ENCODE assay signal across 8 mouse cellular contexts in genomic region chr4:139193176-139194093, GRCm38 (mm10). TPM values are rescaled to one million over a fixed set of nuclear protein-coding genes. Genes with fewer than 3 reads are reported as not detected.
A peak's percentile ranks its signal among the peaks of the same experiment; 100 is the strongest.
DNase-seq lines count a peak whose midpoint lies in the region; ATAC-seq and TF ChIP-seq lines count a peak whose summit lies in the region.

No protein-coding gene starts in this region.

- no peak for TF ChIP-seq EP300 in heart, adult 2 months (IDR thresholded peaks at IDR 0.05; ENCODE audit: insufficient read depth, low read depth, low read length)
- no peak for TF ChIP-seq EP300 in MEL (IDR thresholded peaks at IDR 0.05; ENCODE audit: low read depth in 1 of 2, low read length in 2 of 2)

- ATAC-seq in erythroid progenitor cell, adult 5-6 weeks (replicated peaks; ENCODE audit: low FRiP score, poor library complexity, severe bottlenecking), result peak; percentile 28

- H3K27ac ChIP-seq in heart, adult 2 months, result peak overlapping the region; percentile 98
- H3K27ac ChIP-seq in MEL (ENCODE audit: control insufficient read depth, low read depth, low read length), result peak overlapping the region; percentile 32

- H3K79me2 ChIP-seq in heart, adult 2 months (replicated peaks; ENCODE audit: control insufficient read depth, insufficient read depth, low read length), result peaks cover 17% of the 10 kb centered on the region
- H3K79me2 ChIP-seq in MEL (ENCODE audit: control insufficient read depth, insufficient read depth, low read length, poor library complexity), result peaks cover 58% of the 10 kb centered on the region

- H3K36me3 ChIP-seq in heart, adult 2 months (ENCODE audit: control insufficient read depth, insufficient read depth, low read length), result peaks cover 12% of the 10 kb centered on the region
- peaks cover 0 to 44% of the 10 kb centered on the region in 2 experiments; a peak in 2 of 4 replicates for H3K36me3 ChIP-seq in MEL (ENCODE audit: control insufficient read depth in 1 of 2, insufficient read depth in 2 of 2, low read length in 2 of 2)

- TF ChIP-seq CTCF in heart, adult 2 months (IDR thresholded peaks at IDR 0.05), result no peak
- no peak for TF ChIP-seq CTCF in MEL (IDR thresholded peaks at IDR 0.05 in 2 of 3, conservative IDR thresholded peaks at IDR 0.05 in 1 of 3; ENCODE audit: control insufficient read depth in 1 of 3, insufficient read depth in 1 of 3, low read depth in 2 of 3, low read length in 3 of 3, poor library complexity in 1 of 3, severe bottlenecking in 1 of 3)

- WGBS in heart, adult 2 months, result 3% methylated on average over 35 of the region's 35 CpGs

- TF ChIP-seq RAD21 in MEL (IDR thresholded peaks at IDR 0.05; ENCODE audit: low read depth, low read length), result no peak

- intact Hi-C loops in heart, adult 2 months (cut with DNase I), result loop anchor here (1.0 to 5.0 kb wide), 4 partner anchors 17 to 63 kb away; no protein-coding TSS in a partner anchor

- no peaks in the 10 kb centered on the region for H3K9me3 ChIP-seq in MEL (replicated peaks; ENCODE audit: insufficient read depth, low read length)

- H3K27me3 ChIP-seq in heart, adult 2 months (ENCODE audit: control insufficient read depth, insufficient read depth, low read length), result no peaks in the 10 kb centered on the region
- no peaks in the 10 kb centered on the region for H3K27me3 ChIP-seq in MEL (ENCODE audit: control insufficient read depth in 1 of 2, insufficient read depth in 2 of 2, low read length in 2 of 2)

- H3K4me3 ChIP-seq in heart, adult 2 months, result peak overlapping the region; percentile 84
- peak overlapping the region; percentile 77 to 100 for H3K4me3 ChIP-seq in MEL (ENCODE audit: control insufficient read depth in 1 of 2, insufficient read depth in 1 of 2, low read depth in 2 of 2, low read length in 2 of 2)

- DNase-seq in heart, adult 2 months, result peak in 1 of 2 experiments; percentile 57
- DNase-seq in heart, adult 9 months (ENCODE audit: low spot score in 2 of 2), result no peak
- DNase-seq in MEL (ENCODE audit: low read depth, low spot score) (peak; percentile 67), liver (peak; percentile 24)
- peak; percentile 39 for DNase-seq in neural tube, embryonic 10.5 days (ENCODE audit: extremely low spot score, low spot score)
- DNase-seq in ovary, postnatal 10 days (ENCODE audit: low spot score), result no peak
- no peak for DNase-seq in left cerebral cortex, adult 9 months (ENCODE audit: low spot score in 2 of 2)

- H3K4me1 ChIP-seq in heart, adult 2 months (ENCODE audit: control insufficient read depth, insufficient read depth, low read length), result peaks cover 43% of the 10 kb centered on the region
- H3K4me1 ChIP-seq in MEL (ENCODE audit: control insufficient read depth in 1 of 2, insufficient read depth in 2 of 2, low read length in 2 of 2), result peaks cover 10 to 47% of the 10 kb centered on the region in 2 experiments

- peak overlapping the region; percentile 90 for H3K9ac ChIP-seq in heart, adult 2 months (ENCODE audit: low read depth, low read length)
- peak overlapping the region; percentile 90 for H3K9ac ChIP-seq in MEL (ENCODE audit: control insufficient read depth, low read depth, low read length, poor library complexity, severe bottlenecking)

- TF ChIP-seq POLR2A in heart, adult 2 months (IDR thresholded peaks at IDR 0.05; ENCODE audit: insufficient read depth, low read depth, low read length), result no peak
- peak in 1 of 2 experiments; percentile 25; a peak in 1 of 4 replicates for TF ChIP-seq POLR2A in MEL (IDR thresholded peaks at IDR 0.05; ENCODE audit: control insufficient read depth in 1 of 2, insufficient read depth in 1 of 2, low read depth in 1 of 2, low read length in 2 of 2, poor library complexity in 1 of 2)

TF ChIP-seq in MEL, 35 proteins besides CTCF, POLR2A, EP300 and RAD21:
- no peak for TF ChIP-seq HCFC1 (IDR thresholded peaks at IDR 0.05; ENCODE audit: low read depth, low read length)
- no peak for TF ChIP-seq ETS1 (IDR thresholded peaks at IDR 0.05; ENCODE audit: low read depth, low read length)
- no peak for TF ChIP-seq TAL1 (IDR thresholded peaks at IDR 0.05; ENCODE audit: low read length)
- no peak for TF ChIP-seq ZMIZ1 (IDR thresholded peaks at IDR 0.05; ENCODE audit: low read depth, low read length)
- TF ChIP-seq TBP (IDR thresholded peaks at IDR 0.05; ENCODE audit: low read depth, low read length), result no peak
- no peak for TF ChIP-seq ELF1 (IDR thresholded peaks at IDR 0.05; ENCODE audit: low read depth, low read length)
- no peak for TF ChIP-seq MYB (IDR thresholded peaks at IDR 0.05; ENCODE audit: low read depth, low read length)
- no peak for TF ChIP-seq E2F4 (IDR thresholded peaks at IDR 0.05; ENCODE audit: borderline replicate concordance, low read depth, low read length)
- no peak for TF ChIP-seq MAFK (IDR thresholded peaks at IDR 0.05; ENCODE audit: borderline replicate concordance, low read depth, low read length)
- no peak for TF ChIP-seq ZC3H11A (IDR thresholded peaks at IDR 0.05; ENCODE audit: low read depth, low read length)
- no peak for TF ChIP-seq POLR2AphosphoS2 (IDR thresholded peaks at IDR 0.05; ENCODE audit: low read length)

RNA-seq across cellular contexts. Expression of gene Capzb, which starts 0.7 kb away (rescaled TPM):
- 100 to 1,000 TPM; 342 to 392 TPM for total RNA-seq in heart, adult 2 months (2021)
- 160 and 191 TPM in 2 replicates for polyA plus RNA-seq in heart, adult 2 months (2012; rRNA removed)
- total RNA-seq in MEL (2012; rRNA removed), result 91.2 and 103 TPM in 2 replicates
- polyA plus RNA-seq in MEL (2012; ENCODE audit: insufficient read depth in 1 of 2, insufficient read length in 2 of 2, low read depth in 1 of 2, low replicate concordance in 2 of 2, missing spikeins in 1 of 2), result 100 to 1,000 TPM in 1 of 2 experiments, not detected in 1; 354 TPM
- total RNA-seq in erythroid progenitor cell, adult 5-6 weeks (2015; ENCODE audit: low replicate concordance), result 94.3 and 141 TPM in 2 replicates
- total RNA-seq in erythroid progenitor cell, adult 5-6 weeks (2017; ENCODE audit: low replicate concordance), result 29.4 and 35.6 TPM in 2 replicates

Comparison
In these comparisons a context has a peak if more than half of its experiments do, and no peak if none do; other contexts are left out.
1. DNase-seq: peak in MEL (single experiment), liver (single experiment) and neural tube, embryonic 10.5 days (single experiment); none in heart, adult 9 months (0 of 2), ovary, postnatal 10 days (single experiment) and left cerebral cortex, adult 9 months (0 of 2).